In the genomic region with DNA sequence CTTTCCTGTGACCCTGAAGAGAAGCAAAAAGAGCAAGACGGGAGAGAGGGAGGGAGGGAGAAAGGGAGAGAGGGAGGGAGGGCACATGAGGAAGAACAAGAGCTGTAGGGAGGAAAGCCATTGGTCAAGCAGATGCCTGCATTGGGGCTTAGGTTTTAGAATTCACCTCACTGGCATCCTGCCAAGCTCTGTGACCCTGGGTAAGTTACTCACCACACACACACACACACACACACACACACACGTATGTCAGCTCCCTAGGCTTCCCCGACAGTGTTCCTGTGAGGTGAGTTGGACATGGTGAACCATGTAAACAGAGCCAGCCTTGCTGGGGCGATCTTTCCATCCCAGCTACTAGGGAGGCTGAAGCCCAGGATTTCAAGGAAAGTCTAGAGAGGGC, we compare ENCODE assay signal across 19 mouse cellular contexts. TPM values are rescaled to one million over a fixed set of nuclear protein-coding genes. Genes with fewer than 3 reads are reported as not detected.
DNase-seq lines count a peak whose midpoint lies in the region; ATAC-seq lines count a peak whose summit lies in the region.
"Had no signal": no experiment of that assay in that cellular context is flagged by ENCODE, and none has a peak within 500 bp of the region (broad histone marks: within the 10 kb centered on the region; RNA-seq: fewer than 3 reads in every experiment).

No protein-coding gene starts in this region.

- no peaks in the 10 kb centered on the region for H3K27me3 ChIP-seq in kidney, embryonic 14.5 days (ENCODE audit: control insufficient read depth, insufficient read depth, low read length)
- H3K27me3 ChIP-seq: embryonic facial prominence, embryonic 12.5 days; liver, embryonic 15.5 days; midbrain, embryonic 12.5 days; neural tube, embryonic 15.5 days had no signal

- H3K4me3 ChIP-seq in kidney, embryonic 14.5 days (ENCODE audit: low read length) = no peak overlapping the region
- H3K4me3 ChIP-seq: embryonic facial prominence, embryonic 12.5 days; heart, embryonic 10.5 days; liver, embryonic 15.5 days; midbrain, embryonic 12.5 days; neural tube, embryonic 15.5 days had no signal

- ATAC-seq in kidney, embryonic 14.5 days (ENCODE audit: low FRiP score, low TSS enrichment) = no peak
- ATAC-seq: forebrain, postnatal 0 days had no signal

- H3K4me2 ChIP-seq in kidney, embryonic 14.5 days (replicated peaks; ENCODE audit: low read depth, low read length) = no peak overlapping the region
- H3K4me2 ChIP-seq: embryonic facial prominence, embryonic 12.5 days; liver, embryonic 15.5 days; midbrain, embryonic 12.5 days; neural tube, embryonic 15.5 days had no signal

- peaks cover 4% of the 10 kb centered on the region; the same call in 1 of the 2 replicates for H3K4me1 ChIP-seq in kidney, embryonic 14.5 days (ENCODE audit: control insufficient read depth, insufficient read depth, low read length)

- 36% methylated on average over 4 of the region's 4 CpGs for WGBS in kidney, embryonic 14.5 days

- DNase-seq in kidney, adult 11 months = peak; percentile 73
- peak; percentile 42 for DNase-seq in adrenal gland, postnatal 25 days
- peak; percentile 58 for DNase-seq in kidney, adult 18-20 months
- DNase-seq in kidney, postnatal 25 days = peak; percentile 76 to 85
- DNase-seq in frontal cortex, adult 2 months (ENCODE audit: extremely low spot score in 1 of 2, low spot score in 1 of 2) = no peak
- no peak for DNase-seq in cerebellum, adult 8-10 months
- DNase-seq: cerebellum, adult 11 months; forebrain, postnatal 0 days; gastrocnemius, postnatal 14 days; lung, postnatal 4 days; spleen, adult 18-20 months; thymus, postnatal 36 days had no signal

- H3K36me3 ChIP-seq in kidney, embryonic 14.5 days (ENCODE audit: control insufficient read depth, insufficient read depth, low read length) = no peaks in the 10 kb centered on the region
- H3K36me3 ChIP-seq: embryonic facial prominence, embryonic 12.5 days; heart, embryonic 10.5 days; liver, embryonic 15.5 days; midbrain, embryonic 12.5 days; neural tube, embryonic 15.5 days had no signal

- H3K9ac ChIP-seq in kidney, embryonic 14.5 days (ENCODE audit: low read depth, low read length) = no peak overlapping the region
- H3K9ac ChIP-seq: embryonic facial prominence, embryonic 12.5 days; forebrain, postnatal 0 days; liver, embryonic 15.5 days; midbrain, embryonic 12.5 days; neural tube, embryonic 15.5 days had no signal

- no peak overlapping the region for H3K27ac ChIP-seq in kidney, embryonic 14.5 days (ENCODE audit: low read depth, low read length)
- H3K27ac ChIP-seq: embryonic facial prominence, embryonic 12.5 days; heart, embryonic 10.5 days; liver, embryonic 15.5 days; midbrain, embryonic 12.5 days; neural tube, embryonic 15.5 days had no signal

- H3K9me3 ChIP-seq in kidney, embryonic 14.5 days (ENCODE audit: control insufficient read depth, low read length) = no peaks in the 10 kb centered on the region
- H3K9me3 ChIP-seq: embryonic facial prominence, embryonic 12.5 days; G1E; heart, embryonic 10.5 days; liver, embryonic 15.5 days; midbrain, embryonic 12.5 days; neural tube, embryonic 15.5 days had no signal

RNA-seq across cellular contexts. Expression of gene Taf11, which starts 55.0 kb away (rescaled TPM):
- polyA plus RNA-seq in kidney, embryonic 14.5 days (2014; fragmentation: Nextera tagmentation; extraction: Ambion mirVana) = 76.6 and 77.5 TPM in 2 replicates
- total RNA-seq in adrenal gland, postnatal 25 days (2021) = 24.4 and 34.9 TPM in 2 replicates
- 44.0 and 49.3 TPM in 2 replicates for polyA plus RNA-seq in frontal cortex, adult 2 months (2012; rRNA removed)

RNA-seq across cellular contexts. Expression of gene Anks1, which starts 55.5 kb away (rescaled TPM):
- polyA plus RNA-seq in kidney, embryonic 14.5 days (2014; fragmentation: Nextera tagmentation; extraction: Ambion mirVana) = 8.0 and 14.2 TPM in 2 replicates
- total RNA-seq in adrenal gland, postnatal 25 days (2021) = 34.0 and 35.0 TPM in 2 replicates
- 32.3 and 35.6 TPM in 2 replicates for polyA plus RNA-seq in frontal cortex, adult 2 months (2012; rRNA removed)

Comparison
In these comparisons a context has a peak if more than half of its experiments do, and no peak if none do; other contexts are left out.
1. DNase-seq: peak in kidney, adult 11 months (single experiment), adrenal gland, postnatal 25 days (single experiment), kidney, adult 18-20 months (single experiment) and kidney, postnatal 25 days (2 of 2); none in frontal cortex, adult 2 months (0 of 2) and cerebellum, adult 8-10 months (single experiment).